Mouse (Mus musculus) cerebellum, adult 2 months (tissue): ENCODE measurements around the gene Ccl6.

Source experiments
- CTCF ChIP-seq: fragments of 200-500 bp; IDR thresholded peaks from 2 replicates; pipeline ENCODE4 v1.5.1; 2011; ENCODE audit warnings: low read depth, mild to moderate bottlenecking, control low read depth, low read length, moderate library complexity, borderline replicate concordance; ENCODE audit not compliant: insufficient read depth
- POLR2A ChIP-seq: fragments of 200-500 bp; IDR thresholded peaks from 2 replicates; pipeline ENCODE4 v1.6.1; 2011; ENCODE audit warnings: low read length, control low read depth, borderline replicate concordance; ENCODE audit not compliant: insufficient read depth

DNA sequence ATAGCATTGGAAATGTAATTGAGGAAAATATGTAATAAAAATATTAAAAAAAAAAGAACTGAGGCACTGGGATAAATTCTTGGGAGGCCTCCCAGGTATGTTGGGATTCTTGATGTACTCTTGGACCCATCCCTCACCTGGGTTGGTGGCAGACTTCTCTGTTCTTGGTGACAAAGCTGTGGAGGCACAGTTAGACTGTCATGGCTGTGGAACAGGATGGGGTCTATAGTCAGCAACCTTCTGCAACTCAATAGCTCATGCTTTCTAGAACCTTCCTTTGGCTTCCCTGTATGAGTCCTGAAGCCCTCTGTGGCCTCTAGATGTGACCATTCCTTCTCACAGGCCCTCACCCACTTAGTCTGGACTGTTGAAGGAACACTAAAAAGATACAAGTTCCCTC lies 26.3 kb downstream of the Ccl6 start:
- TF ChIP-seq POLR2A (no peak), CTCF (no peak)
